Mouse (Mus musculus): Measurements from ENCODE around the gene Def6. TPM values are rescaled to one million over a fixed set of nuclear protein-coding genes. Genes with fewer than 3 reads are reported as not detected.

Gene Def6
- total RNA-seq, 1 experiment, result 17.6 TPM

- H3K9ac ChIP-seq (ENCODE audit: insufficient read depth, low read depth, low read length, poor library complexity, severe bottlenecking), result no peak overlapping the region
- H3K36me3 ChIP-seq (ENCODE audit: control insufficient read depth, insufficient read depth, low read length, poor library complexity, severe bottlenecking), result no peaks in the 10 kb centered on the region; the same call in 1 of the 2 replicates
- H3K9me3 ChIP-seq (ENCODE audit: control insufficient read depth, insufficient read depth, low read depth, low read length), result no peaks in the 10 kb centered on the region
- no peak for DNase-seq (ENCODE audit: low read depth, low spot score)
- TF ChIP-seq HCFC1 (IDR thresholded peaks at IDR 0.05; ENCODE audit: borderline replicate concordance, insufficient read depth, low read length), result no peak
- no peak for TF ChIP-seq ZNF384 (IDR thresholded peaks at IDR 0.05; ENCODE audit: low read depth, low read length)
- TF ChIP-seq CHD2 (IDR thresholded peaks at IDR 0.05; ENCODE audit: low read depth, low read length), result no peak
- no peak for TF ChIP-seq ZC3H11A (IDR thresholded peaks at IDR 0.05; ENCODE audit: borderline replicate concordance, low read depth, low read length)
- TF ChIP-seq MAFK (IDR thresholded peaks at IDR 0.05; ENCODE audit: insufficient read depth, low read depth, low read length), result no peak
- H3K4me1 ChIP-seq (ENCODE audit: control insufficient read depth in 2 of 2, insufficient read depth in 2 of 2, low read length in 2 of 2, poor library complexity in 1 of 2), result peaks cover 3 to 34% of the 10 kb centered on the region in 2 experiments; a peak in 2 of 4 replicates
- no peak overlapping the region for H3K27ac ChIP-seq (ENCODE audit: insufficient read depth, low read depth, low read length, poor library complexity, severe bottlenecking)
- in situ Hi-C loops (cut with MboI; ENCODE audit: low sequenced_read_pairs in 2 of 2, unreplicated experiment in 2 of 2), result no loop called here
- no peak overlapping the region for H3K4me3 ChIP-seq (ENCODE audit: insufficient read depth in 1 of 2, low read depth in 1 of 2, low read length in 2 of 2, poor library complexity in 1 of 2, severe bottlenecking in 1 of 2)
These were observed 69.6 kb downstream of the Def6 start for GRCm38 (mm10) chr17:28277226-28277625.

DNA sequence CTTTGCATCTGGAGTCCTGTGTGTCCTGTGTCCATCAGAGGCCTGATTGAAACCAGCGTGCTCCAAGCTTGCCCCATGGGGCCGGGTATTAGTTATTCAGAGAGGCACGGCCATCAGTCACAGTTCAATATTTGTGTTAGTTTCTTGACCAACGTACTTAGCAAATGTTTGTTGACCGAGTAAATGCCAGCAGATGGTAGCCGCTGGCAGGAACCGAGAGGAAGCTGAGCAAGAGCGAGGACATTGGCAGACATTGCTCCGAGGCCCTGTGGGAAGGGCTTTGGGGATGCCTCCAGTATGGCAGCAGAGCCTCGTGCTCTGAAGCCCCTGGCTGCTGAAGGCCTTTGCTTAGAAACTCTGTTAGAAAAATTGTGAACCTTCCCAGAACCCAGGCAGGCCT, 70.1 kb downstream of the Def6 start:
- no peaks in the 10 kb centered on the region for H3K9me3 ChIP-seq (ENCODE audit: control insufficient read depth, insufficient read depth, low read depth, low read length)
- no peak for DNase-seq (ENCODE audit: low read depth, low spot score)
- no peak overlapping the region for H3K4me3 ChIP-seq (ENCODE audit: insufficient read depth in 1 of 2, low read depth in 1 of 2, low read length in 2 of 2, poor library complexity in 1 of 2, severe bottlenecking in 1 of 2)
- H3K27ac ChIP-seq (ENCODE audit: insufficient read depth, low read depth, low read length, poor library complexity, severe bottlenecking), result no peak overlapping the region
- no peaks in the 10 kb centered on the region; the same call in 1 of the 2 replicates for H3K36me3 ChIP-seq (ENCODE audit: control insufficient read depth, insufficient read depth, low read length, poor library complexity, severe bottlenecking)
- in situ Hi-C loops (cut with MboI; ENCODE audit: low sequenced_read_pairs in 2 of 2, unreplicated experiment in 2 of 2), result no loop called here
- H3K9ac ChIP-seq (ENCODE audit: insufficient read depth, low read depth, low read length, poor library complexity, severe bottlenecking), result no peak overlapping the region
- no peak for TF ChIP-seq HCFC1 (IDR thresholded peaks at IDR 0.05; ENCODE audit: borderline replicate concordance, insufficient read depth, low read length)
- no peak for TF ChIP-seq ZC3H11A (IDR thresholded peaks at IDR 0.05; ENCODE audit: borderline replicate concordance, low read depth, low read length)
- TF ChIP-seq ZNF384 (IDR thresholded peaks at IDR 0.05; ENCODE audit: low read depth, low read length), result no peak
- TF ChIP-seq CHD2 (IDR thresholded peaks at IDR 0.05; ENCODE audit: low read depth, low read length), result no peak
- TF ChIP-seq MAFK (IDR thresholded peaks at IDR 0.05; ENCODE audit: insufficient read depth, low read depth, low read length), result no peak
- peaks cover 3 to 30% of the 10 kb centered on the region in 2 experiments; a peak in 2 of 4 replicates for H3K4me1 ChIP-seq (ENCODE audit: control insufficient read depth in 2 of 2, insufficient read depth in 2 of 2, low read length in 2 of 2, poor library complexity in 1 of 2)

GRCm38 (mm10) chr17:28278156-28278555, 70.6 kb downstream of the Def6 start:
- TF ChIP-seq ZNF384 (IDR thresholded peaks at IDR 0.05; ENCODE audit: low read depth, low read length), result no peak
- TF ChIP-seq HCFC1 (IDR thresholded peaks at IDR 0.05; ENCODE audit: borderline replicate concordance, insufficient read depth, low read length), result no peak
- no peak for TF ChIP-seq MAFK (IDR thresholded peaks at IDR 0.05; ENCODE audit: insufficient read depth, low read depth, low read length)
- no peak for TF ChIP-seq CHD2 (IDR thresholded peaks at IDR 0.05; ENCODE audit: low read depth, low read length)
- TF ChIP-seq ZC3H11A (IDR thresholded peaks at IDR 0.05; ENCODE audit: borderline replicate concordance, low read depth, low read length), result no peak
- Histone ChIP-seq H3K9me3 (ENCODE audit: control insufficient read depth, insufficient read depth, low read depth, low read length) (no peaks in the 10 kb centered on the region), H3K9ac (ENCODE audit: insufficient read depth, low read depth, low read length, poor library complexity, severe bottlenecking) (no peak overlapping the region), H3K27ac (ENCODE audit: insufficient read depth, low read depth, low read length, poor library complexity, severe bottlenecking) (no peak overlapping the region), H3K4me1 (ENCODE audit: control insufficient read depth in 2 of 2, insufficient read depth in 2 of 2, low read length in 2 of 2, poor library complexity in 1 of 2) (peaks cover 3 to 30% of the 10 kb centered on the region in 2 experiments; a peak in 2 of 4 replicates), H3K4me3 (ENCODE audit: insufficient read depth in 1 of 2, low read depth in 1 of 2, low read length in 2 of 2, poor library complexity in 1 of 2, severe bottlenecking in 1 of 2) (no peak overlapping the region), H3K36me3 (ENCODE audit: control insufficient read depth, insufficient read depth, low read length, poor library complexity, severe bottlenecking) (no peaks in the 10 kb centered on the region; the same call in 1 of the 2 replicates)
- no peak for DNase-seq (ENCODE audit: low read depth, low spot score)
- in situ Hi-C loops (cut with MboI; ENCODE audit: low sequenced_read_pairs in 2 of 2, unreplicated experiment in 2 of 2), result no loop called here

Other genes with a start within 250 kb of the Def6 start
- 4.8 and 7.3 TPM in 2 replicates for gene Tcp11, start 127.1 kb upstream of the Def6 start, total RNA-seq (2012; rRNA removed)
- 24.0 and 25.7 TPM in 2 replicates for gene Scube3, start 65.6 kb upstream of the Def6 start, total RNA-seq (2012; rRNA removed)
- 11.4 and 16.8 TPM in 2 replicates for gene Zfp523, start 30.6 kb upstream of the Def6 start, total RNA-seq (2012; rRNA removed)
- 6.7 and 10.7 TPM in 2 replicates for gene Ppard, start 24.9 kb downstream of the Def6 start, total RNA-seq (2012; rRNA removed)
- gene Fance, start 105.7 kb downstream of the Def6 start, total RNA-seq (2012; rRNA removed), result 25.9 and 39.8 TPM in 2 replicates
- gene Rpl10a, start 120.7 kb downstream of the Def6 start, total RNA-seq (2012; rRNA removed), result 2,234 and 2,688 TPM in 2 replicates
- gene Tead3, start 143.0 kb downstream of the Def6 start, total RNA-seq (2012; rRNA removed), result 8.0 and 9.0 TPM in 2 replicates
- gene Tulp1, start 157.4 kb downstream of the Def6 start, total RNA-seq (2012; rRNA removed), result 3.7 and 4.1 TPM in 2 replicates

Measured in ES-E14 (cell line).